Mouse (Mus musculus) stomach, postnatal 0 days (tissue): Measurements from ENCODE around the gene Cdk13. TPM values are rescaled to one million over a fixed set of nuclear protein-coding genes. Genes with fewer than 3 reads are reported as not detected.

Source experiments
- ATAC-seq: fragments of 200-750 bp; cut with Nextera tagmentation; 2 replicates; pipeline ENCODE4 v1.8.0; 2017; ENCODE audit not compliant: low FRiP score, low TSS enrichment
- DNase-seq: peaks from one replicate; pipeline ENCODE4 v3.0.0-alpha.2; 2016; ENCODE audit warnings: low spot score
- H3K27ac ChIP-seq: fragments of 300-500 bp; sonication (generic); replicated peaks from 2 replicates; pipeline ENCODE4 v1.5.1; 2014; ENCODE audit warnings: mild to moderate bottlenecking, control low read depth
- H3K27me3 ChIP-seq: fragments of 300-500 bp; sonication (generic); 2 replicates; pipeline ENCODE4 v1.6.1; 2014; ENCODE audit warnings: low read length; ENCODE audit not compliant: control insufficient read depth, insufficient read depth
- H3K36me3 ChIP-seq: fragments of 300-500 bp; sonication (generic); 2 replicates; pipeline ENCODE4 v1.6.1; 2014; ENCODE audit warnings: low read length, mixed read lengths; ENCODE audit not compliant: control insufficient read depth, insufficient read depth
- H3K4me1 ChIP-seq: fragments of 300-500 bp; sonication (generic); replicated peaks from 2 replicates; pipeline ENCODE4 v1.6.1; 2014; ENCODE audit warnings: antibody characterized with exemption; ENCODE audit not compliant: control insufficient read depth, insufficient read depth
- H3K4me2 ChIP-seq: fragments of 300-500 bp; sonication (generic); replicated peaks from 2 replicates; pipeline ENCODE4 v1.6.1; 2014; ENCODE audit warnings: low read depth, mild to moderate bottlenecking, control low read depth, moderate library complexity
- H3K4me3 ChIP-seq: fragments of 300-500 bp; sonication (generic); 2 replicates; pipeline ENCODE4 v1.5.1; 2014; ENCODE audit warnings: low read depth, low read length, control low read depth
- H3K9ac ChIP-seq: fragments of 300-500 bp; sonication (generic); 2 replicates; pipeline ENCODE4 v1.6.1; 2014; ENCODE audit warnings: mild to moderate bottlenecking, low read length, control low read depth, mixed read lengths
- H3K9me3 ChIP-seq: fragments of 300-500 bp; sonication (generic); 2 replicates; pipeline ENCODE4 v1.6.1; 2016; ENCODE audit warnings: low read length; ENCODE audit not compliant: control insufficient read depth
- CTCF ChIP-seq: IDR thresholded peaks from 2 replicates; pipeline ENCODE4 v1.5.1; 2016; ENCODE audit warnings: antibody characterized with exemption, low read depth, mild to moderate bottlenecking, moderate library complexity
- EP300 ChIP-seq: optimal IDR thresholded peaks from 2 replicates; pipeline ENCODE3; 2016; ENCODE audit warnings: antibody characterized with exemption
- WGBS: fragments of 180-500 bp; shearing (Covaris S2); extraction: QIAGEN DNeasy Blood & Tissue Kit; methylation state at CpG from one replicate; pipeline ENCODE4 v1.1.7; 2014; 5-methylcytosine and 5-hydroxymethylcytosine counted together
- polyA plus RNA-seq: library from polyadenylated mRNA; unstranded; fragments of >200 nt; fragmentation: Nextera tagmentation; extraction: Ambion mirVana; gene quantifications from 2 replicates; pipeline ENCODE4 v1.2.1, GENCODE M21; 2015

The Cdk13 gene
- polyA plus RNA-seq, 1 experiment from 2014 or later, result 8.6 TPM

GRCm38 (mm10) chr13:17775364-17775763 lies 29.5 kb downstream of the Cdk13 start:
- Histone ChIP-seq H3K4me3 (no peak overlapping the region), H3K36me3 (no peaks in the 10 kb centered on the region), H3K9ac (no peak overlapping the region), H3K27ac (no peak overlapping the region), H3K4me2 (no peak overlapping the region), H3K4me1 (no peaks in the 10 kb centered on the region), H3K9me3 (no peaks in the 10 kb centered on the region), H3K27me3 (no peaks in the 10 kb centered on the region)
- DNase-seq, result no peak
- no peak for ATAC-seq
- no peak for TF ChIP-seq EP300
- no peak for TF ChIP-seq CTCF

DNA sequence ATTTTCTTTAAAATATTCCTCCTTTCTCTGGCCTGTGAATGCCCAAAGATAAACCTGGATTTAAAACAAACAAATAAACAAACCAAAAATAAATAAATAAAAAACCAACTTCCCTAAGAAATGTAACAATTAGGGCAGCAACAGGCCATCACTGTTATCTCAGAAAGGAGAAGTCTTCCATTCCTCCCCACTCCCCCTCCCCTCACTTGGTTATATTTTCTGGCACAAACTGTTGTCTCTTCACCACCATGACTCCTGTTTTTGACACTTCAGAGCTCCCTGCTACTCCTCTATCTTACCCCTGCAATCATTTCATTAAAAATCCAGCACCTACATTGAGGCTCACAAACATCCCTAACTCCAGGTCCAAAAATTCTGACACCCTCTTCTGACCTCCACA lies 31.8 kb downstream of the Cdk13 start:
- ATAC-seq (no peak), DNase-seq (no peak)
- Histone ChIP-seq H3K36me3 (no peaks in the 10 kb centered on the region), H3K9ac (no peak overlapping the region), H3K27me3 (no peaks in the 10 kb centered on the region), H3K4me2 (no peak overlapping the region), H3K4me1 (no peaks in the 10 kb centered on the region), H3K4me3 (no peak overlapping the region), H3K27ac (no peak overlapping the region), H3K9me3 (no peaks in the 10 kb centered on the region)
- TF ChIP-seq EP300, result no peak

DNA sequence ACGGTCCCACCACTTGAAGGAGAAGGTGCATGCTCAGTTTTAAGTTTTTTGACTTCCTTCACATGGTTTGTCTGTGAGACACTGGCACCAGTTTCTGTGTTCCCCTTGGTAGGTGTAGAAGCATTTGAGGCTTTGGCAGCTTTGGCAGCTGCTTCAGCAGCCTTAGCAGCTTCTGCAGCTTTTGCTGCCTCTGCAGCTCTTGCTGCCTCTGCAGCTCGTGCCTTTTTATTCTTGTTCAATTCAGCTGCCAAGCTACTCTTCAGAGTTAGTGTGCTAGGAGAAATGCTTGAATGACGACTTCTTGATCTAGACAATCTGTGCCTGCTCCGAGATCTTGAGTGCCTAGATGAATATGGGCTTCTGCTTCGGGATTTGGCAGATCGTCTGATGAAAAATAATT lies 32.3 kb downstream of the Cdk13 start:
- no peak overlapping the region for H3K4me2 ChIP-seq
- H3K4me3 ChIP-seq, result no peak overlapping the region
- no peaks in the 10 kb centered on the region for H3K4me1 ChIP-seq
- H3K27me3 ChIP-seq, result no peaks in the 10 kb centered on the region
- no peak overlapping the region for H3K27ac ChIP-seq
- WGBS, result 64% methylated on average over 6 of the region's 6 CpGs
- no peak overlapping the region for H3K9ac ChIP-seq
- TF ChIP-seq CTCF (no peak), EP300 (no peak)
- H3K9me3 ChIP-seq, result no peaks in the 10 kb centered on the region
- no peaks in the 10 kb centered on the region for H3K36me3 ChIP-seq
- ATAC-seq (no peak), DNase-seq (no peak)

DNA sequence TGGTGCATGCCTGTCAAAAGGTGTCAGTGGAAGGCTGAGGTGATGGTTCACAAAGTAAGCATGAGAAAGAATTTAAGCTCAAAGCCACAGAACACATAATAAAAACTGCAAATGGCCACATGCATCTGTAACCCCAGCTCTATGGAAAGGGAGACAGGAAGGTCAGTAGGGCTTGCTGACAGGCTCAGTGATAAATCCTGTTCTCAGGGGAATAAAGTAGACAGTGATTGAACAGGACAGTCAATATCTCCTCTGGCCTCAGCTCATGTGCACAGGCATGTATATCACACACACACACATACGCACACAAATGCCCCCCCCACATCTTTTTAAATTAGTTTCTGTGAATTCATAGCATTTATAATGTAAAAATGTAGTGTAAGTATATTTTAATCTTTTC lies 42.5 kb downstream of the Cdk13 start:
- ATAC-seq (no peak), DNase-seq (no peak)
- Histone ChIP-seq H3K9me3 (no peaks in the 10 kb centered on the region), H3K4me1 (no peaks in the 10 kb centered on the region), H3K4me2 (no peak overlapping the region), H3K4me3 (no peak overlapping the region), H3K36me3 (no peaks in the 10 kb centered on the region; the same call in 1 of the 2 replicates), H3K27ac (no peak overlapping the region), H3K27me3 (no peaks in the 10 kb centered on the region), H3K9ac (no peak overlapping the region)
- TF ChIP-seq CTCF (no peak), EP300 (no peak)
- WGBS, result 97% methylated on average over 1 of the region's 1 CpGs

GRCm38 (mm10) chr13:17754997-17755396 lies 49.9 kb downstream of the Cdk13 start:
- H3K9me3 ChIP-seq, result no peaks in the 10 kb centered on the region
- no peak overlapping the region for H3K4me3 ChIP-seq
- H3K27ac ChIP-seq, result no peak overlapping the region
- 75% methylated on average over 4 of the region's 4 CpGs for WGBS
- no peak overlapping the region for H3K4me2 ChIP-seq
- H3K36me3 ChIP-seq, result no peaks in the 10 kb centered on the region
- H3K9ac ChIP-seq, result no peak overlapping the region
- no peak for ATAC-seq
- no peak for DNase-seq
- H3K4me1 ChIP-seq, result no peaks in the 10 kb centered on the region
- TF ChIP-seq EP300, result no peak
- TF ChIP-seq CTCF, result no peak
- H3K27me3 ChIP-seq, result no peaks in the 10 kb centered on the region

DNA sequence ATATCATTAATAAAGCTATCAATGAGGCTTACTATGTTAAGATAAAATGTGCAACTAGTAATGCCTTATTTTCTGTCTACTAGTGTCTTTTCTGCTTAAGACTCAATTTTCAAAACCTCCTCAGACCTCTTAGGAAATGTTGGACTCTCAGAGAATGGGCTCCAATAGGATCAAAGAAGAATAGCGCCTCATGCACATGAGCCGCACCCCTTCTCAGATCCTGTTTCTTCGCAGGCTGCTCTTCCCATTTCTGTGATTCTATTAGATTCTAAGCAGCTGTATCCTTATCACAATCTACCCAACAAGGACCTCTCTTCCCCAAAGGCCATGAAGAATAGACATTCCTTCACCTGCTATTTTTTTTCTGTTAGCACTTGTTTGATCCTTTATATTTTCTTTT lies 76.1 kb downstream of the Cdk13 start:
- Histone ChIP-seq H3K4me3 (no peak overlapping the region), H3K27ac (no peak overlapping the region), H3K36me3 (no peaks in the 10 kb centered on the region; the same call in 1 of the 2 replicates), H3K9ac (no peak overlapping the region), H3K4me1 (no peaks in the 10 kb centered on the region), H3K4me2 (no peak overlapping the region), H3K27me3 (no peaks in the 10 kb centered on the region), H3K9me3 (no peaks in the 10 kb centered on the region)
- DNase-seq (no peak), ATAC-seq (no peak)
- 90% methylated on average over 3 of the region's 3 CpGs for WGBS
- TF ChIP-seq EP300 (no peak), CTCF (no peak)
